Mouse (Mus musculus) liver, embryonic 14.5 days (tissue): ENCODE results near the gene Ksr2. TPM values are rescaled to one million over a fixed set of nuclear protein-coding genes. Genes with fewer than 3 reads are reported as not detected.
A peak's percentile ranks its signal among the peaks of the same experiment; 100 is the strongest.

ENCODE experiments used
- ATAC-seq: fragments of 200-750 bp; cut with Nextera tagmentation; 2 replicates; pipeline ENCODE4 v1.8.0; 2017; ENCODE audit warnings: moderate number of reproducible peaks, mild to moderate bottlenecking, moderate library complexity; ENCODE audit not compliant: insufficient read depth
- DNase-seq, 3 experiments: peaks; one replicate each; pipeline ENCODE4 v3.0.0-alpha.2; 2012 to 2013; ENCODE audit warnings: low read depth in 3 of 3, low spot score in 3 of 3
- H3K27ac ChIP-seq: fragments of 300-500 bp; sonication (generic); 2 replicates; pipeline ENCODE4 v1.5.1; 2014; ENCODE audit warnings: moderate library complexity, mild to moderate bottlenecking, control low read depth, inconsistent platforms
- H3K27me3 ChIP-seq: fragments of 300-500 bp; sonication (generic); 2 replicates; pipeline ENCODE4 v1.6.1; 2014; ENCODE audit warnings: mild to moderate bottlenecking, low read length, moderate library complexity; ENCODE audit not compliant: control insufficient read depth, insufficient read depth
- H3K36me3 ChIP-seq: fragments of 300-500 bp; sonication (generic); replicated peaks from 2 replicates; pipeline ENCODE4 v1.6.1; 2014; ENCODE audit warnings: low read depth; ENCODE audit not compliant: control insufficient read depth, insufficient read depth
- H3K4me1 ChIP-seq, 2 experiments: fragments of 200-500 bp in 1 of 2; fragments of 300-500 bp in 1 of 2; sonication (generic) in 1 of 2; replicated peaks; 2 replicates each; pipeline ENCODE4 v1.6.1; 2012 to 2014; ENCODE audit warnings: antibody characterized with exemption in 1 of 2, inconsistent platforms in 1 of 2, low read length in 1 of 2; ENCODE audit not compliant: control insufficient read depth in 2 of 2, insufficient read depth in 2 of 2
- H3K4me2 ChIP-seq: fragments of 300-500 bp; sonication (generic); 2 replicates; pipeline ENCODE4 v1.6.1; 2014; ENCODE audit warnings: low read depth, mild to moderate bottlenecking, control low read depth, moderate library complexity
- H3K4me3 ChIP-seq, 2 experiments: fragments of 200-500 bp in 1 of 2; fragments of 300-500 bp in 1 of 2; sonication (generic) in 1 of 2; 2 replicates each; pipeline ENCODE4 v1.5.1; 2012 to 2014; ENCODE audit warnings: low read depth in 2 of 2, low read length in 2 of 2, mild to moderate bottlenecking in 2 of 2, control low read depth in 1 of 2, inconsistent platforms in 1 of 2, moderate library complexity in 1 of 2; ENCODE audit not compliant: insufficient read depth in 1 of 2
- H3K9ac ChIP-seq: fragments of 300-500 bp; sonication (generic); replicated peaks from 2 replicates; pipeline ENCODE4 v1.6.1; 2014; ENCODE audit warnings: mild to moderate bottlenecking, control low read depth, moderate library complexity
- H3K9me3 ChIP-seq: fragments of 300-500 bp; sonication (generic); 2 replicates; pipeline ENCODE4 v1.6.1; 2016; ENCODE audit warnings: low read length, mixed read lengths; ENCODE audit not compliant: control insufficient read depth
- CTCF ChIP-seq: IDR thresholded peaks from 2 replicates; pipeline ENCODE4 v1.5.1; 2016; ENCODE audit warnings: antibody characterized with exemption, low read depth, control low read depth
- EP300 ChIP-seq: IDR thresholded peaks from 2 replicates; pipeline ENCODE4 v1.6.1; 2016; ENCODE audit warnings: antibody characterized with exemption, low read depth
- WGBS: fragments of 180-500 bp; shearing (Covaris S2); extraction: QIAGEN DNeasy Blood & Tissue Kit; methylation state at CpG from one replicate; pipeline ENCODE4 v1.1.7; 2014; ENCODE audit not compliant: insufficient replicate concordance; 5-methylcytosine and 5-hydroxymethylcytosine counted together
- polyA plus RNA-seq, 2 experiments: library from polyadenylated mRNA; depleted of rRNA in 1 of 2; stranded (reverse) in 1 of 2; unstranded in 1 of 2; fragments of >200 nt; fragmentation: Nextera tagmentation in 1 of 2; extraction: Ambion mirVana in 1 of 2; gene quantifications; 2 replicates each; pipeline versions ENCODE4 v1.2.1 to v1.2.3; 2012 to 2014

Gene Ksr2
- polyA plus RNA-seq, 2 experiments = 0.01 to 0.04 TPM

DNA sequence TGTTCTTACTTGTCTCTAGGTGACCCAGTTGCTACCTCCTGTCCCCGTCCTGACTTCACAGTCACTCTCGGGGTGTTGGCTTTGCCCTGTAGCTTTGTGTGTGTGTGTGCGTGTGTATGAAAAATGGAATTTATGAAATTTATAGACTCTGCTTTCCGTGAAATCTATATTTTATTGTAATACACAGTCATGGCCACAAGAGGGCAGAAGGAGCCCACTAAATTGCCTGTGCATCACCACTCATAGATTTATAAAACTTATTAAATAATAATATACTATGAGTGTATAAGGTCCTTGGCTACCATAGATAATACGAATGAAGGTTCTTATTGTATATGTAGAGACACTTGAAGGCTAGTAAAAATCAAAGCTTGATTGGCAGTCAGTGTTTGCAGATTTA is 90.6 kb downstream of the Ksr2 start:
- ATAC-seq (no peak), DNase-seq (no peak)
- TF ChIP-seq CTCF (peak; percentile 19; the same call in 1 of the 2 replicates), EP300 (no peak)
- Histone ChIP-seq H3K27ac (no peak overlapping the region), H3K27me3 (no peaks in the 10 kb centered on the region), H3K9me3 (no peaks in the 10 kb centered on the region), H3K9ac (no peak overlapping the region), H3K36me3 (no peaks in the 10 kb centered on the region), H3K4me1 (no peaks in the 10 kb centered on the region), H3K4me2 (no peak overlapping the region), H3K4me3 (no peak overlapping the region)
- 63% methylated on average over 5 of the region's 5 CpGs for WGBS

DNA sequence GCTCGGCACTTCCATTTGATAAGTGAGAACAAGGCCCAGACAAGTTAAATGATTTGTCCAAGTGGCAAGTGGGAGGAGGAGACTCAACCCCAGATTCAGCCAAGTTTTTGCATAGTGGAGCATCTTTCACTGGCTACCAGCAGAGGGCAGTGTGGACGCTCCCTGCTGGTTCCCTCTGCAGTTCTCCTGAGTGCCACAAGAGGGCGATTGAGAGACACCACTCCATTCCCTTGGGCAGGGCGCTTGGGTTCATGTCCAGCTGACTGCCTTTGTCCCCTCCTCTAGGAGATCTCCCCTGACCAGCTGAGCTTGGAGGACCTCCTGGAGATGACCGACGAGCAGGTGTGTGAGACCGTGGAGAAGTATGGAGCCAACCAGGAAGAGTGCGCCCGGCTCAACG is 91.4 kb downstream of the Ksr2 start:
- Histone ChIP-seq H3K9ac (no peak overlapping the region), H3K27me3 (no peaks in the 10 kb centered on the region), H3K9me3 (no peaks in the 10 kb centered on the region), H3K4me1 (no peaks in the 10 kb centered on the region), H3K36me3 (no peaks in the 10 kb centered on the region), H3K4me3 (no peak overlapping the region), H3K27ac (no peak overlapping the region), H3K4me2 (no peak overlapping the region)
- WGBS = 65% methylated on average over 10 of the region's 10 CpGs
- TF ChIP-seq CTCF (peak; percentile 99), EP300 (no peak)
- no peak for ATAC-seq
- peak in 1 of 3 experiments; percentile 35 for DNase-seq

DNA sequence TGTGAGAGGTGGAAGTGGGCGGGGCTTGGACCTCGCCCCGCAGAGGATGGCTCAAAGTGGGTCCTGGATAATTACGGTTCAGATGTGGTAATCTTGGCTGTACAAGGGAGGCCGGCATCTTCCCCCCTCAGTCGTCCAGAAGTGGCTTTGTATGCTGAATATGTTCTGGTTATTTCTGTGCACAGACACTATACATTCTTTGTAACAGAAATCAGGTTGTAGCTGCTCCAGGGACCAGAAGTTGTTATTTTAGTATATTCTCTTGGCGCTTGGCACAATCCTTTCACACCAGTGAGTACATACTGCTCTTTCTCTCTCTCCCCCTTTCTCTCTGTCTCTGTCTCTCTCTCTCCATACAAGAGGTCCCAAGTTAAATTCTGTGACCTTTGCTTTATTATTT is 92.0 kb downstream of the Ksr2 start:
- 55% methylated on average over 7 of the region's 7 CpGs for WGBS
- ATAC-seq = no peak
- H3K4me2 ChIP-seq = no peak overlapping the region

DNA sequence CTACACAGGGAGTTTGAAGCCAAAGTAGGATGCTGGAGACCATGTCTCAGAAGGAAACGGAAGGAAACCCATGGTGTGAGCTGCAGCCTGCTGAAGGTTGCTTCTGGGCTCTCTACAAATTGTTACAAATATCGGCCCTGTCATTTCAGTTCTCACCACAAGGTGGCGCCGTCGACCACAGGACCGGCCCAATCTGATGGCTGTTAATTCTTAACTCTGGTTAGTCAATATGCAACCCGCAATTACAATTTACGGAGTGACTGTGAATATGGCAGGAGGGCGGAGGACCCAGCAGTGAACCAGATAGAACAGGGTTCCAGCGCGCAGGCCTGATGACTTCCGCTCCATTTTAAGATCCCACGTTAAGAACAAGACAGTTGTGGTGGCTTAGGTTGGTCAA is 92.6 kb downstream of the Ksr2 start:
- Histone ChIP-seq H3K4me1 (no peaks in the 10 kb centered on the region), H3K9me3 (no peaks in the 10 kb centered on the region), H3K27me3 (no peaks in the 10 kb centered on the region), H3K36me3 (no peaks in the 10 kb centered on the region), H3K27ac (no peak overlapping the region), H3K4me3 (no peak overlapping the region), H3K9ac (no peak overlapping the region), H3K4me2 (no peak overlapping the region)
- DNase-seq (no peak), ATAC-seq (no peak)
- 25% methylated on average over 13 of the region's 13 CpGs for WGBS
- TF ChIP-seq CTCF (peak; percentile 90), EP300 (no peak)

More for the DNA sequence above, 92.0 kb downstream of the Ksr2 start:
- Histone ChIP-seq H3K9me3 (no peaks in the 10 kb centered on the region), H3K36me3 (no peaks in the 10 kb centered on the region), H3K4me1 (no peaks in the 10 kb centered on the region), H3K27me3 (no peaks in the 10 kb centered on the region), H3K4me3 (no peak overlapping the region), H3K27ac (no peak overlapping the region), H3K9ac (no peak overlapping the region)
- TF ChIP-seq CTCF (no peak), EP300 (no peak)
- DNase-seq = no peak

DNA sequence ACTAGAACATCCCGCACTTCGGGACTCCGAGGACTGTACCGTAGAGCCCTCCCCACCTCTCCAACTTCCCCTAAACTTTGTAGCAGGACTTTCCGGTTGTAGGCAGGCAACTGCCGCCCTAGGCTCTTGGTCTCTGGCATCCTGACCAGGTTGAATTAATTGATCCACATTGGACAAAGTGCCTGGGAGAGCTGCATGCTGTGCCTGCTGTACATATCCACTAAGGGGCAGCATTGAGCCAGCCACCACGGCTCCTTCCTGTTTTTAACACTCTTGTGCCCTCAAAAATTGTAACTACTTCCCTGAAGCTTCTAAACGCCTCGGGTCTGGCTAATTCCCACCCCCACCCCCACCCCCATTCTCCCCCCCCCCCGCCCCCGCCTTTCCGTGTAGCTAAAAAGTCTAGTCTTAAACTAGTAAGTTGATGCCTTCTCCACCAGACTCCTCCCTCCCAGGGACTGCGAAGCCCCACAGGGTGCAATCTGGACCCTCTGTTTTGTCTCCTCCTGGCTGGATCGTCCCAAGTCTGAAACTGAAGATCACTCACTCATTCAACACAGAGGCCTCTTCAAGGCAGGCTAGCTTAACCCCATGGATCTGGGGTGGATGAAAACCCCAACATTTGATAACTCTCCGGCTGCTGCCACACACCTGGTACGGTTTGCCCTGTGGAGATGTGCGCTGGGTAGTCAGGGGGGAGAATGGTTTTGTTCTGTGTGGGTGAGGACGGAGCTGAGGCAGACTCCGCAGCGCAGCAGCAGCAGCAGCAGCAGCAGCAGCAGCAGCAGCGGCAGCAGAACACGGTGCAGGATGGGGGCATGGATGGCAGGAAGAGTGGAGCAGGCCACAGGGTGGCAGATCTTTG is 95.9 kb downstream of the Ksr2 start:
- TF ChIP-seq CTCF (peak; percentile 62), EP300 (no peak)
- DNase-seq = no peak

More for the DNA sequence above, 95.9 kb downstream of the Ksr2 start:
- H3K4me3 ChIP-seq = no peak overlapping the region
- no peaks in the 10 kb centered on the region for H3K4me1 ChIP-seq
- no peak overlapping the region for H3K4me2 ChIP-seq
- H3K27me3 ChIP-seq = no peaks in the 10 kb centered on the region
- no peaks in the 10 kb centered on the region for H3K36me3 ChIP-seq
- WGBS = 37% methylated on average over 22 of the region's 22 CpGs
- H3K9ac ChIP-seq = no peak overlapping the region
- H3K27ac ChIP-seq = no peak overlapping the region
- no peaks in the 10 kb centered on the region for H3K9me3 ChIP-seq
- no peak for ATAC-seq
